Mouse (Mus musculus) thymus, adult 18-20 months (tissue): Measurements from ENCODE around the gene Tph2.
"Not testable (repeated sequence)": the region's sequence is repeated elsewhere in the genome, so short reads cannot be mapped to it uniquely, and the experiment has no call there.

Source experiments
- DNase-seq, 2 experiments: peaks; one replicate each; pipeline ENCODE4 v3.0.0; 2022; ENCODE audit warnings: mixed read lengths in 2 of 2

Tph2 gene

DNA sequence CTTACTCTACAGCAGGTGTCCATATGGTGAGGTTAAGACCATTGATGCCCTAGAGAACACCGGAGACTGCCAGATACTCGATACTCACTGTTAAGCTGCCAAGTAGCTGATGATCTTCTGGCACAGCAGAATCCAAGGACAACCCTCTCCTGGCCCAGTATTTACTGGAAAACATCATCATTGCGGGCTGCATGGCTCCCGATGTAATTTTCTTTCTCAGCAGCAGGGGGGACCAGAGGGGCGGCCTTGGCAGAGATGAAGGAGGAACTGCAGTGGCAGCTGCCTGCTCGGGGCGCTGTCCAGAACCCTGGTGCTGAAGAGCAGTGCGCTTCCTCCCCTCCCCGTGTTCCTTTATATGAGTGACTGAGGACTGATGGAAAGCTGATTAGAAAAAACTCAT, at the start of gene Tph2:
Tph2 (minus strand) TSS at position 326 of the 400 bp plus-strand sequence.
- peak; percentile 23 to 28 for DNase-seq

DNA sequence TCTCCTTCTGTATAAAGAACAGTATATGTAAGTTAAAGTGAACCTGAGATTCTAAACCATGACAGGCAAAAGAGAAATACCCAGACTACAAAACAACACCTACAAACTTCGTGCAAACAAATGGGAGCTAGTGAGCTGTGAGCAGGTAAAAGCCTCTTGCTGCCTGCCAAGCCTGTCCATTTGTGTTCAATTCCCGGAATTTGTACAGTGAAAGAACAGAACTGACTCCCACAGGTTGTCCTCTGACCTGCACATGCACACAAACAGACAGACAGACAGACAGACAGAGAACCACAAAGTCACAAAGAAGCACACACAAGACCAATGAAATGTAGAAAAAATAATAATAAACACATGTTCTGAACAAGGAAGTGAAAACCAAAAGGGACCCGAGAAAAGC, 49.0 kb upstream of the Tph2 start:
- DNase-seq: no peak

DNA sequence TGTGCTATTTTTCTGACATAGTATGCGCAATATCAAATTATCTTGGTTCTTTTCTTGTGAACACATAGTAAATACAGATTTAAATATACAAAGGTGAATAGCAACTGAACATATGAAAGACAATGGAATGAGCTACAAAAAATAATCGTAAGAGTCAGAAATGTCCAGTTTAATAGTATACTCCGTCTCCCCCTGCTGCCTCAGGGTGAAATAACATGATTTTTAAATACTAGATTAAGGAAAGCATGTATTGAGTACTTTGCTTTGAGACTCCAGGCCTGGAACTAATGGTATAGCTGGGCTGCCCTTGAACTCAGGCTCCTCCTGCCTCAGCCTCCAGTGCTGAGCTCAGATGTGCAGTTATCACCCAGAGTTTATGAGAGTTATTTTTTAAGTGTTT, 47.7 kb upstream of the Tph2 start:
- DNase-seq: no peak

DNA sequence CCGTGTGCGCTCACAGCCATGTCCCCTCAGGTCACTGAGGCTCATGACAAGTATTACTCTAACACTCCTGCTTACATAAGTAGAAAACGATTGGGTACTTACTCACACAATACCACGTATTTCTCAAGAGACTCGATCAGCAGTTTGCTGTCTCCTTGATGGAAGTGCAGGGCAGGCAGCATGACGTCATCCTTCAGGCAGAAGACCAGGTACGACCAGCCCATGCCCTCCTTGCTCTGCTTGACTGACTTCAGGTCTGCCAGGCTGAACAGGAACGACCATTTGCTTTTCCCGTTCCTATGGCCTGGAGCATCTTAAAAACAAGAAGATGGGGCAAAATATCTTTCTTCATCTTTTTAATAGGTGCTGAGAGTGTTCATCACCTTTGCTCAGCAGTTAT, 44.2 kb upstream of the Tph2 start:
- DNase-seq: no peak

DNA sequence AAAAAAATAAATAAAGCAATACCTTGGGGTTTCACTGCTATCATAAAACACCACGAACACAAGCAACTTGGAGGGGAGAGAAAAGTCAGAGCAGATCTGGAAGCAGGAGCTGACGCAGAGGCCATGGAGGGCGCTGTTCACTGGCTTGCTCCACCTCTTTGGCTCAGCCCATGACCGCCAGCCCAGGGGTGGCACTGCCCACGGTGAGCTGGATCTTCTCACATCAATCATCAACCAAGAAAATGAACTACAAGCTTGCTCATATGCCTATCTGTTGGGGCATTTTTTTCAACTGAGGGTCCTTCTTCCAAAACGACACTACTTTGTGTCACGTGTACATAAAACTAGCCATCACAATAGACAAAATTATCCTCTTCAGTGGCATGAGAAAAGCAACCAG, 41.8 kb upstream of the Tph2 start:
- no peak for DNase-seq

DNA sequence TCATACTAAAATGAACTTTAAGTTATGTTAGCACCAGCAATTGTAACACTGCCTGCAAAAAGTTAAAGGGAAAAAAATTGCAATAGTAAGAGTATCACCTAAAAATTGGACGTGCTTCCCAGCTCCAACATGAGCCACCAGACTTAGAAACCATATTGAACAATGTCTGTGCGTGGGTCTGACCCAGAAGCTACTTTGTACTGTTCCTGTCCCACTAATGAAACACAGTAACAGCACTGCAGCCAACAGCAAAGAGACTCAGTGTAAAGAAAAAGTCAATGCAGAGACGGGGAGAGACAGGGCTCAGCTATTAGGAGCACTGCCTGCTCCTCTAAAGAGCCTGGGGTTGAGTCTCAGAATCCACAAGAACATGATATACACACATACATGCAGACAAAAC, 39.0 kb upstream of the Tph2 start:
- DNase-seq: no peak

DNA sequence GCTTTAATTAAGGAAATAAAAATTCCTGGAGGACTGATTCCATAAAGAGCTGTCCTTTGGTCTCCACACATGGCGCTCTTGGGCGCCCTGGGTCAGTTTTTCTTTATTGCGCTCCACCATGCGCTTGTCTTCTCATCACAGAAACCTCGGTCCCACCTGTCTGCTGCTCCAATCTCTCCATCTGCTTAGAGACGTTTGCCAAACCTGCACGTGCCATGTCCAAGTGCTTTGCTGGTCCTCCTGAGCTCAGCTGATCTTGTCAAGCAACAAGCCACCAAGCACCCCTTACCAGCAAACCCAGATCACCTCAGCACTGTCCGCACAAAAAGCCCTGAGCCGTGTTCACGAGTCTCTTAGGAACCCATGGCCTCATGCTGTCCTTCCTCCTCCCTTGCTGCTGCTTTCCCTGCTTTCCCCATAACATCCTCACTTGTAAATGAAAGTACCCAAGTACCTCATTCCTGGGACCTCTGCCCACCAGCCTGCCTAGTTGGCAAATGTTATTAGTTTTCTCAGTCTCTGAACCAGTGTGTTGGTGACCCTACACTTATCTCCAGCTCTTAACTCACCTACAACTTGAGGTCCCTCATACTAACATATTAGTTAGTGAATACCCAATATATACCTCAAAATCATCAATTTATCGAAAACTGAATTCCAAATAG, 28.2 kb upstream of the Tph2 start:
- DNase-seq: no peak

DNA sequence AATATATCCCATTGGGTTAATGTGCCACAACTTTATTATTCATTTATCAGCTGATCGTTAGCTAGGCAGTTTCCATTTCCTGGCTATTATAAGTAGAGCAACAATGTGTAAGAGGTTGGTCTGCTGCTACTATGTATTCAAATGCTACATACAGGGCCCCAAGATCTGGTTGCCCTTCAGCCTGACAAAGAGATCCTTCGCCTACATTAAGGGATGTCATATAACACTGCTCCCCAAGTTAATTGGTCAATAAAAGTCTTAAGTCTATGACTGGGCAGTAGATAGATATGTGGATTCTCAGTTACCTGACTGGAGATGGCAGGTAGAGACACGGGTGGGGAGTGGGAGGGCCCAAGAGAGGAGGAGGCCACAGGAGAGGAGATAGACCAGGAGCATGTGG, 21.0 kb upstream of the Tph2 start:
- no peak for DNase-seq

DNA sequence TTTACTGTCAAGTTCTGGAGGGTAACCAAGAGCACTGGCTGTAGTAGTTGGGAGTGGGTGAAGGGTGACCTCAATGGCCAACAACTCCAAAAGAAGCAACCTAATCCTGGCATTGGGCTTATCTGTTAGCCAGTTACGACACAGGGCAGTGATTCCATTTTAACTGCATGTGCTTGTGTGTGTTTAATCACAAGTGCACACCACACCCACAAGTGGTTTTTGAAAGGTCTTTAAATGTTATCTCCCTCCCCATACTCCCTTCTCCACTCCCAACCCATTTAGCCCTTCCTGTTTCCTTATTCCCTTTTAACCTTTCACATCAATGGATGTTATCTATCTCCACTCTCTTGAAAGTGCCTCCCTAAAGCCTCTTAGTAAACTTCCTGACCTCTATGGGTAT, 20.5 kb upstream of the Tph2 start:
- DNase-seq: no peak

DNA sequence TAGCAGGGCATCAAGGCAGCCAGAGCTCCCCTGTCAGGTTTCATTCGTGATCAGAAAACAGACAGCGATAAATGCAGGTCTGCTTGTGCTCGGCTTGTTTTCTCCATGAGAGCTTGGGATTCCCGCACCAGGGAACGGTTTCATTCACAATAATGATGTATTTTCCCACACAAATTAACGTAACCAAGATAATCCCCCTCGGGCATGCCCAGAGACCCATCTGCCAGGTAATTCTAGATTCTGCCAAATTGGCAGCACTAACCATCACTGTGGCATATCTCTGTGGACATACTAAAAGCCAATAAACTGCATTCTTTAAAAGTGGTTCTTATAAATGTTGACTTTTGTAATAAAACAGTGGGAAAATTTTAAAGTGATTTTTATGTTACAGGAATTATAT, 6.4 kb upstream of the Tph2 start:
- no peak for DNase-seq

DNA sequence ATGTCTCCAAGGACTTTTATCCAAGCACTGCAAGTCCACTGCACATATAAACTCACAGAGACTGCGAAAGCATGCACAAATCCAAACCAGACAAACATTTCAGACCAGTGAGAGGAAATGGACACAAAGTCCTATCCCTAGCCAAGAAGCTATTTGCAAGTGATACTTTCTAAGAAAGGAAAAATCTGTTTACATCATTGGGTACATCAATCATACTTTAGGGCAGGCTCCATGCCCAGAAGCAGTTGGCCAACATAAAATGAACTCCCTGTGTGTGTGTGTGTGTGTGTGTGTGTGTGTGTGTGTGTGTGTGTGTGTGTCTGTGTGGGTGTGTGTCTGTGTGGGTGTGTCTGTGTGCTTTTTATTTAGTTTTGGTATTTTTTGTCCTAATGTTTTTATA, 2.6 kb upstream of the Tph2 start:
- DNase-seq: no peak

DNA sequence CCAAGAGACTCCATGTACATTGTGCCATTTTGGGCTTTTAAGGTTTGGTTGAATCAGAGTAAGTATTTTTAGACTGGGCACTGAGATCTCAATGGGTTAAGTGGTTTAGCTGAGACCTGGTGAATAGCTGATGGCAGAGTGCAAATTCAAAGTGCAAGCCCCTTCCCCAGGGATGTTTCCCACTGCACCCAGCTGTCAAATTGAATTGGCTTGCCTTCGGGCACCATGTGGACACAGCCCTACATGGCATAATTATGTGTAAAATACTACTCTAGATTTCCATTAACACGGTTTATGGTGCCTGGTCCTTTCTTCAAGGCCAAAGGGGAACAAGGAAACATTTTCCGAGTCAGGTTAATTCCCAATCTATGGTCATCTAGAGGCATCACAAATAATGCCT, 3.8 kb downstream of the Tph2 start:
- no peak for DNase-seq

DNA sequence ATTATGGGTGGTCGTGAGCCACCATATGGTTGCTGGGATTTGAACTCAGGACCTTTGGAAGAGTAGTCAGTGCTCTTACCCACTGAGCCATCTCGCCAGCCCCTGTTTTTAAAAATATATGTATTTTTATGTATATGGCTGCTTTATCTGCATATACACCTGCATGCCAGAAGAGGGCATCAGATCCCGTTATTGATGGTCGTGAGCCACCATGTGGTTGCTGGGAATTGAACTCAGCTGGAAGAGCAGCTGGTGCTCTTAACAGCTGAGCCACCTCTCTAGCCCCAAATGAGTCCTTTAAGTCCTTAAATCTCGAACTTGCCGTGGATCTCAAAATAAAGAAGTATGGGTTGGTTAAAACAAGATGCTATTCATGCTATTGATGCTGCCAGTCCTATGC, 6.8 kb downstream of the Tph2 start:
- not testable (repeated sequence) for DNase-seq

DNA sequence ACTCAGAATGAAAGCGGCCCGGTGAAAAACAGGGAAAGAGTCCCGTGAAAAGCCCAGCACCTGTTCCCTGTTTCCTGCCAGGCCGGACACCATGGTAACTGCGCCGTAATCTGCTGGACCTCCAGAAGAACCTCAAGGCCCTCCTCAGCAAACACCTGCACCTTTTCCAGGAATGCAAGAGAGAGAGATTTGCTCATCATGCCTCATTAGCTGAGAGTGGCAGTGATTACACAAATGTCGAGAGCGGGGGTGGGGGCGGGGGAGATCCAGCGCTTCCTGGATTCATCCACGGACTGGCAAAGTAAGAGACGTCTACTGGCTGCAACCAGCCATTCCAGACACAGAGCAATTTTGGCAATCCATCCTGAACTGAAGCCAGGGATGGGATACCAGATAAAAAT, 9.2 kb downstream of the Tph2 start:
- no peak for DNase-seq

DNA sequence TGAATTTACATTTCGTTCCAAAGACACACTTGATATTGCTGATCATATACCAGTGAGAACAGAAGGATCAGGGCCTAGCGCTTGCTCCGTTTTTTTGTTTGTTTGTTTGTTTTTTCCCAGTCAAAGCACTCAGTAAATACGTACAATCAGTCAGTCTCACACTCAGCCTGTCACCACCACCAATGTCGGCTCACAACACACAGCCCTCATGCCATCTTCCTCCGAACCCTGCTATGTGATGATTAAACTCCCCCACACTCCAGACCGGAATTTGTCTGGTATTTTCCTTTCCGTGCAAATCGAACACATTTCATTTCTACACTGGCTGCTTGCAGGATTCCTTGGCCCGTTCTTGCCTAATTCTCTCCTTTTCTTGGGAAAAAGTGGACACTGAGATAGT, 11.5 kb downstream of the Tph2 start:
- no peak for DNase-seq

DNA sequence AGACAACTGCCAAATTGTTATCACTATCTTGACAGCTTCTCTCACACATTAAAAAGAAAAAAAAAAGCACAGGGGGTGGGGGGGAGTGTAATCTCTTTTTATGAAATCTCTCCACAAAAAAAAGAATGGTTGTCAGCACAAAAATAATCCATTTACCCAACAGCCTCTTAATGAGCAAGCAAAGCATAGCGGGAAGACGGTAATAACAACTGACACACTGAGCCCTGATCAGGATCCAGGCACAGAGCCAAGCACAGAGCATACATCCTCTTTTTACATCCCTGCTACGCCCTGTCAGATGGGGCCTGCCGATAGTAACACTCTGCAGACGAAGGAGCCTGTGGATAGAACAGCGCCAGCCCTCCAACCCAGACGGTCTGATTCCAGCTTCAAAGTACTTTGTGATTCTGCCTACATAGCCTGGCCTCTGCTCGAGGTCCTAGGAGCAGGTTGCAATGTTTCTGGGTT, 13.4 kb downstream of the Tph2 start:
- DNase-seq: no peak

DNA sequence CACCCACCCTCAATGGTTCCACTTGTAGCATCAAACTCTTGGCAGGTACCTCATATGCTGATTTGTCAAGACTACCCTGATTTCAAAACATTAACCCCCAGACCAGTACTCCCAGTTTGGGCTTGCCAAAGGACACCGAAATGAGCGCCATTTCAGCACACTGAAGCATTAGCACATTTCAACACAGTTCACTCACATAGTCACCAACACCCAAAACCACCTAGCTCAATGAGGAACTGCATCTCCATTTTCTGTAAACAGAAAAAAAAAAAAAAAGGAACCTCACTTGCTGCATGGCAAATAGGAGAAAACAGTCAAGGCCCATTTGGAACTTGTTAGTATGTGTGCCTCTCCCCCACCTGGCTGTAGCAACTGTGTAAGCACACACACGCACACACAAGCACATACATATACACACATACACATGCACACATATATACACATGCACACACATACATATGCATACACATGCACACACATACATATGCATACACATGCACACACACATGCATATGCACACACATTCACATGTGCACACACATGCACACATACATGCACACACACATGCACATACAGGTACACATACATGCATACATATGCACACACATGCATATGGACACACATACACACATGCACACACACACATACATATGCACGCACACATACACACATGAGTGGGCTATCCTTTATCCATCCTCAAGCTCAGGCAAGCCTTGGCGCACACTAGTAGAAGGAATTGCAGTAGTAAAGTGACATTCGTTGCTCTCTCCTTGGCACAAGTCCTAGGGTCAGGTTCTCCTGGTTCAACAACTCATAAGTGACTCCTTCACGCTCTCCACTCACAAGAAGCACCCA, 14.1 kb downstream of the Tph2 start:
- no peak for DNase-seq

DNA sequence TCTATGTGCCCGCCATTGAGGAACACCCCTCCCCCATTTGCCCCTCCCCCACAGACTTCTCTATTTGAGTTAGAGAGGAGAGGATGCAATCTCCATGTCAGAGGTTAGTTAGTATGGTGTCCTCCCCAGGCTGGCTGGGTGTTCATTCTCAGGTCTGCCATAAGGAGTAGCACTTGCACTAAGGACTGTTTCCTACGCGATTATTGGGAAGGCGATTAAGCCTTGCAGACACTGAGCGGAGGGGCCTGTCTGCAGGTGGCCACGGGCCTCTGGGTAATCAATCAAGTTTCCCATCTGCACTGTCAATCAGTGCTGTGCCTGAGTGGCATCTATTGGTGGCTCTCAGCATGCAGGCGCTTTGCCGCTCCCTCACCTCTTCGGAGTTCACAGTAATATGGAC, 15.4 kb downstream of the Tph2 start:
- no peak for DNase-seq

DNA sequence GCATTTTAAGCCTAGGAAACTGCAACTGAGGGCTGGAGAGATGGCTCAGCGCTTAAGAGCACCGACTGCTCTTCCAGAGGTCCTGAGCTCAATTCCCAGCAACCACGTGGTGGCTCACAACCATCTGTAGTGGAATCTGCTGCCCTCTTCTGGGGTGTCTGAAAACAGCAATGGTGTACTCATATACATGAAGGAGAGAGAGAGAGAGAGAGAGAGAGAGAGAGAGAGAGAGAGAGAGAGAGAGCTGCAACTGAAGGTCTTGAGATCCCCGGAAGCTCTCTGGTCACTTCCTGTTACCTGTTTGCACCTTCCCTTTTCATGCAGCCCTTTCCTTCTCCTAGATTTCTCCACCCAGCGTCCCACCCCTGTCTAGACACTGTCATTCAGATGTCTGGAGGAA, 24.5 kb downstream of the Tph2 start:
- no peak for DNase-seq

DNA sequence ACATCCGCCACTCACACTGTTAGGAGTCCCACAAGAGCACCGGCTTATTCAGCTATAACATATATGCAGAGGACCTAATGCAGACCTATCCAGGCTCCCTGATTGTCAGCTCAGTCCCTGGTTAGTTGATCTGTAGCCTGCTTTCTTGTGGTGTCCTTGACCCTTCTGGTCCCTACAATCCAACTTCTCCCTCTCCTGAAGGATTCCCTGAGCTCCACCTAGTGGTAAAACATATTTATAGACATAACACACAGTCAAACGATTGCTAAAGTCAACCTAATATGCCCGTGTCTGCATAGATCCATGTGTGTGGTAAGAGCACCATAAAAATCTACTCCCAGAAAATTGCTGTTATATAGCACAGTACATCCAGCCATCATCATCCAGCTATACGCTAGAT, 37.5 kb downstream of the Tph2 start:
- no peak for DNase-seq

DNA sequence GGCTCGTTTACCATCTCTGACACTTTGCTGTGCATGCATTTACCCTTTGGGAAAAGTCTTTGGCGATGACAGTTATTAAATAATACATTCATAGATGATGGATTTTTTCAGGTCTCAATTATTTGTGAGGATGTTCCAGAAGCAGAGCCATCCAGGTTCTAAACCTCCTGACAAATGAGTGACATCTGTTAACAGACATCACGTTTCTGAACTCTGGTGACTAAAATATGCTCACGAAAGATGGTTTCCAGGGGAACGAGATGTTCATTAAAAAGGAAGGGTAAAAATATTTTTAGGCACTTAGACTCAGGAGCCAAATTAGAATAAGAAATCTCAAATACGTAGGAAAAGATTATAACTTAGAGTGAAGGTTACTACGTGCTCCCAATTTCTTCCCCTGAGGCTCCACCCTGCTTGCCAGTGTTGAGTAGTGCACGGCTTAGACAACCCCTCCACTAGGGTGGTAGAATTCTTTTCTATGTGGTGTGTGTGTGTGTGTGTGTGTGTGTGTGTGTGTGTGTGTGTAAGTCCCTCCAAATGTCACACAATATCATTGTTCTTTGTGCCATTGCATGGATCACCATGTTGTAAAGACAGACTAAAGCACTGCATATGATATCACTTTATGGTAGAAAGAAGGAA, 38.4 kb downstream of the Tph2 start:
- no peak for DNase-seq

DNA sequence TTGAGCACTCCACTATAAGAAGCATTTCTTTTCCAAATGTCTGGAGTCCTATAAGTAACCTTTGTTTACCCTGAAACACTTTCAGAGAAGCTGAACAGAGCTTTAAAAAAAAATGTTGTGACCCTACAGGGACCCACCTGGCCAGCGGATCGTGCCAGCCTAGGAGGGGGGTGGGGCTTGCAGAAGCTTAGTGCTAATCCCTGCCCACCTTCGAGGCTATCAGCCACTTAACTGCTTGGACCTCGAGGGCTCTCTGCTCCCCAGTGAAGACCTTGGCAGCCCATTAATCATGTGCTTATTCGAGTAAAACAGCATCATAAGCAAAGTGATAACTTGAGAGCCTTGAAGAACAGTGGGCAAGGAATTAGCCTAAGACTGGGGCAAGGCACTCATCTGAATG, 40.3 kb downstream of the Tph2 start:
- no peak for DNase-seq

DNA sequence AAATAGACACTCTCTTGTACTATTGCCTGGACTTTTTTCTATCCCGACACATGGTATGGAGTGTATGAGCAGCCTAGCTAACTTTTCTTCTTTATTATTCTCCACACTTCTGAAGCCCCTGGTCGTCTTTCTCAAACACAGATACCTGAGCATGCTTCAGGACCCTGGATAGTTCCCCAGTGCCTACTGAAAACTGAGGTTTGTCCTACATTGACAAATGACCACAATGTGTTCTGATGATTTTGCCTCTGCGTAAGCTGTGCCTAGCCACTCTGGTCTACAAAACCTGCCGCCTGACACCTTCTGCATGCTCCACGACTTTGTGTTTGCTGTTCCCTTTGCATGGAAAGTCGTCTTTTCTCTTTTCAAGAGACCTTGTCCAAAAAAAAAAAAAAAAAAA, 41.2 kb downstream of the Tph2 start:
- no peak for DNase-seq

DNA sequence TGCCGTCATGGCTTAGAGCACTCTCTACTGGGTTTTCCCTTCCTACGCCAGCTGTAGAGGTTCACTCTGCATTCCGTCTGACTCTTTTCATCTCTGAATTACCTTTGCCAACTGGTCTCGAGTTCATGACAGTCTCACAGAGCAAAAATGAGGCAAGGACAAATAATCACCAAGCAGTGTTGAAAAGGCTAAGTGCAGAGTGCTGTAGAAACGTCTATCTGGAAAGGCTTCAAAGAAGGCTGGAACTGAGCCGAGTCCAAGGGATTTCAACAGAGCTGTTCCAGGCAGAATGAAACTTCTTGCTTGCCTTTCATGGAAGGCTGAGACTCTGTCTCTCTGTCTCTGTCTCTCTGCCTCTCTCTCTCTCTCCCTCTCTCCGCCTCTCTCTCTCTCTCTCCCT, 47.8 kb downstream of the Tph2 start:
- DNase-seq: no peak
